Comparison of ENCODE assay signal across 18 mouse cellular contexts in the genomic region with DNA sequence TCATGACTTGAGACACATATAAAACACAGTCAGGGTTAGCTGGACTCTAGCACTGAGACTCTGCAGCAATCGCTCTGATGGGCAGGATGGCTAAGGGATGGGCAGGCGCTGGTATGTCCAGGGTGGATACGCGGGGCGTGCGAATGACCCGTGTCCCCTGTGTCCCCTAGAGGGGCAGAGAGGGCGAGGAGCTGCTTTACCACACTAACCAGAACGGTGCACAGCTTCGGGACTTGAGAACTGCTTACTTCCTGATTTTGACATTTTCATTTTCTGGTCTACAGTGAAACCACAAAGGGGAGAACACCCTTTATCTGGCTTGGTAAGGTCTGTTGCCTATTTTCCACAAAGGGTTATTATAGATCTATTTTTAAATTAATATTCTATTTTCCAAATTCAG. TPM values are rescaled to one million over a fixed set of nuclear protein-coding genes. Genes with fewer than 3 reads are reported as not detected.
DNase-seq lines count a peak whose midpoint lies in the region; ATAC-seq and TF ChIP-seq lines count a peak whose summit lies in the region.
"Had no signal": no experiment of that assay in that cellular context is flagged by ENCODE, and none has a peak within 500 bp of the region (broad histone marks: within the 10 kb centered on the region; RNA-seq: fewer than 3 reads in every experiment).

No protein-coding gene starts in this region.

- 4% methylated on average over 10 of the region's 10 CpGs for WGBS in spleen, adult 2 months
- under 1% methylated on average over 10 of the region's 10 CpGs for WGBS in bone marrow, adult 2 months
- 15% methylated on average over 10 of the region's 10 CpGs for WGBS in liver, embryonic 16.5 days (ENCODE audit: insufficient replicate concordance)
- 94% methylated on average over 10 of the region's 10 CpGs for WGBS in forebrain, embryonic 14.5 days
- 84% methylated on average over 10 of the region's 10 CpGs for WGBS in heart, embryonic 11.5 days (ENCODE audit: insufficient replicate concordance)

- no peak overlapping the region for H3K9ac ChIP-seq in liver, embryonic 16.5 days (ENCODE audit: low read depth, low read length)
- H3K9ac ChIP-seq in forebrain, embryonic 14.5 days (ENCODE audit: low read length) = no peak overlapping the region
- H3K9ac ChIP-seq in heart, embryonic 11.5 days (ENCODE audit: low read depth, low read length) = no peak overlapping the region
- H3K9ac ChIP-seq: embryonic facial prominence, embryonic 13.5 days; forebrain, embryonic 15.5 days; limb, embryonic 15.5 days; midbrain, embryonic 12.5 days had no signal

- H3K9me3 ChIP-seq in liver, embryonic 16.5 days (replicated peaks; ENCODE audit: control insufficient read depth, low read length) = no peaks in the 10 kb centered on the region
- no peaks in the 10 kb centered on the region for H3K9me3 ChIP-seq in forebrain, embryonic 14.5 days (replicated peaks; ENCODE audit: control insufficient read depth, low read length)
- no peaks in the 10 kb centered on the region for H3K9me3 ChIP-seq in heart, embryonic 11.5 days (replicated peaks; ENCODE audit: control insufficient read depth, low read length)
- H3K9me3 ChIP-seq: embryonic facial prominence, embryonic 13.5 days; forebrain, embryonic 15.5 days; limb, embryonic 15.5 days; midbrain, embryonic 12.5 days had no signal

- TF ChIP-seq POLR2A in spleen, adult 2 months (IDR thresholded peaks at IDR 0.05; ENCODE audit: low read depth, low read length) = peak; percentile 22; the same call in 1 of the 2 replicates
- TF ChIP-seq POLR2A in bone marrow, adult 2 months (IDR thresholded peaks at IDR 0.05; ENCODE audit: borderline replicate concordance, control insufficient read depth, low read depth, low read length) = no peak

- peak overlapping the region; percentile 94 for H3K27ac ChIP-seq in spleen, adult 2 months (ENCODE audit: insufficient read depth, low read length)
- peak overlapping the region; percentile 79 for H3K27ac ChIP-seq in bone marrow, adult 2 months (ENCODE audit: control insufficient read depth, insufficient read depth, low read depth, low read length, poor library complexity)
- peak overlapping the region; percentile 21; the same call in 1 of the 2 replicates for H3K27ac ChIP-seq in liver, embryonic 16.5 days (ENCODE audit: low read length)
- H3K27ac ChIP-seq in forebrain, embryonic 14.5 days (ENCODE audit: low read depth, low read length) = no peak overlapping the region
- no peak overlapping the region for H3K27ac ChIP-seq in heart, embryonic 11.5 days (ENCODE audit: low read depth, low read length)
- H3K27ac ChIP-seq: embryonic facial prominence, embryonic 13.5 days; forebrain, embryonic 15.5 days; heart, adult 2 months; limb, embryonic 15.5 days; midbrain, embryonic 12.5 days had no signal

- no peak for ATAC-seq in liver, embryonic 16.5 days (ENCODE audit: low read depth)
- ATAC-seq in forebrain, embryonic 14.5 days = no peak
- ATAC-seq in heart, embryonic 11.5 days (replicated peaks; ENCODE audit: insufficient number of reproducible peaks, low FRiP score, low TSS enrichment) = no peak
- ATAC-seq: forebrain, embryonic 15.5 days; hindbrain, embryonic 16.5 days had no signal

- TF ChIP-seq CTCF in spleen, adult 2 months (IDR thresholded peaks at IDR 0.05; ENCODE audit: extremely low read depth, insufficient read depth, insufficient read length, insufficient replicate concordance) = no peak
- TF ChIP-seq CTCF in bone marrow, adult 2 months (IDR thresholded peaks at IDR 0.05; ENCODE audit: control insufficient read depth, insufficient read depth, low read length) = no peak

- H3K4me2 ChIP-seq in liver, embryonic 16.5 days (ENCODE audit: low read depth, low read length) = 0 out of 2 replicates have a peak overlapping the region, but pooled peaks have one; percentile 38
- H3K4me2 ChIP-seq in forebrain, embryonic 14.5 days (ENCODE audit: low read length) = no peak overlapping the region
- H3K4me2 ChIP-seq in heart, embryonic 11.5 days = no peak overlapping the region
- H3K4me2 ChIP-seq: embryonic facial prominence, embryonic 13.5 days; forebrain, embryonic 15.5 days; limb, embryonic 15.5 days; midbrain, embryonic 12.5 days had no signal

- H3K36me3 ChIP-seq in spleen, adult 2 months (ENCODE audit: control insufficient read depth, insufficient read depth, low read length) = no peaks in the 10 kb centered on the region
- H3K36me3 ChIP-seq in liver, embryonic 16.5 days (ENCODE audit: control insufficient read depth, insufficient read depth) = no peaks in the 10 kb centered on the region
- no peaks in the 10 kb centered on the region for H3K36me3 ChIP-seq in forebrain, embryonic 14.5 days (ENCODE audit: control insufficient read depth, insufficient read depth, low read length)
- no peaks in the 10 kb centered on the region for H3K36me3 ChIP-seq in heart, embryonic 11.5 days (ENCODE audit: control insufficient read depth, insufficient read depth, low read length)
- H3K36me3 ChIP-seq: embryonic facial prominence, embryonic 13.5 days; forebrain, embryonic 15.5 days; limb, embryonic 15.5 days; midbrain, embryonic 12.5 days had no signal

- H3K4me3 ChIP-seq in spleen, adult 2 months (ENCODE audit: extremely low read depth, insufficient read depth, insufficient read length) = peak overlapping the region; percentile 49; the same call in 1 of the 2 replicates
- H3K4me3 ChIP-seq in bone marrow, adult 2 months (replicated peaks; ENCODE audit: control insufficient read depth, low read depth, low read length) = peak overlapping the region; percentile 55
- H3K4me3 ChIP-seq in liver, embryonic 16.5 days (ENCODE audit: low read depth, low read length) = no peak overlapping the region
- no peak overlapping the region for H3K4me3 ChIP-seq in forebrain, embryonic 14.5 days (ENCODE audit: low read depth, low read length)
- no peak overlapping the region for H3K4me3 ChIP-seq in heart, embryonic 11.5 days (ENCODE audit: low read depth, low read length)
- H3K4me3 ChIP-seq: embryonic facial prominence, embryonic 13.5 days; forebrain, embryonic 15.5 days; heart, adult 2 months; limb, embryonic 15.5 days; midbrain, embryonic 12.5 days had no signal

- H3K4me1 ChIP-seq in spleen, adult 2 months (ENCODE audit: control insufficient read depth, insufficient read depth, insufficient read length) = peaks cover 35% of the 10 kb centered on the region; the same call in 1 of the 2 replicates
- peaks cover 16% of the 10 kb centered on the region for H3K4me1 ChIP-seq in bone marrow, adult 2 months (ENCODE audit: control insufficient read depth, insufficient read depth, low read length)
- H3K4me1 ChIP-seq in liver, embryonic 16.5 days (ENCODE audit: control insufficient read depth, low read depth, low read length) = no peaks in the 10 kb centered on the region
- no peaks in the 10 kb centered on the region for H3K4me1 ChIP-seq in forebrain, embryonic 14.5 days (ENCODE audit: control insufficient read depth, insufficient read depth, low read length)
- H3K4me1 ChIP-seq in heart, embryonic 11.5 days (ENCODE audit: control insufficient read depth, insufficient read depth, low read length) = no peaks in the 10 kb centered on the region
- H3K4me1 ChIP-seq: midbrain, embryonic 12.5 days had no signal

- H3K27me3 ChIP-seq in spleen, adult 2 months (ENCODE audit: control insufficient read depth, insufficient read depth, low read length) = no peaks in the 10 kb centered on the region
- no peaks in the 10 kb centered on the region for H3K27me3 ChIP-seq in liver, embryonic 16.5 days (ENCODE audit: control insufficient read depth, insufficient read depth, low read depth, low read length)
- H3K27me3 ChIP-seq in forebrain, embryonic 14.5 days (replicated peaks; ENCODE audit: control insufficient read depth, insufficient read depth, low read length) = no peaks in the 10 kb centered on the region
- H3K27me3 ChIP-seq in heart, embryonic 11.5 days (ENCODE audit: control insufficient read depth, insufficient read depth, low read length) = no peaks in the 10 kb centered on the region
- H3K27me3 ChIP-seq: embryonic facial prominence, embryonic 13.5 days; forebrain, embryonic 15.5 days; limb, embryonic 15.5 days; midbrain, embryonic 12.5 days had no signal

- DNase-seq in spleen, adult 2 months (ENCODE audit: low read depth in 1 of 2, low spot score in 2 of 2) = peak in 1 of 2 experiments; percentile 58
- no peak for DNase-seq in spleen, postnatal 14 days (ENCODE audit: low spot score in 2 of 2)
- DNase-seq in thymus, postnatal 14 days = peak; percentile 46
- no peak for DNase-seq in forebrain, embryonic 14.5 days (ENCODE audit: low spot score)
- no peak for DNase-seq in kidney, adult 8-10 months
- DNase-seq: adrenal gland, postnatal 10 days; cerebellum, adult 2 months; heart, adult 2 months; kidney, postnatal 10 days; layer of hippocampus, postnatal 36 days had no signal

RNA-seq across cellular contexts. Expression of a gene that starts 44.6 kb away (rescaled TPM):
- polyA plus RNA-seq in spleen, adult 2 months (2012; rRNA removed) = 4.5 and 6.1 TPM in 2 replicates
- polyA plus RNA-seq in bone marrow, adult 2 months (2011; ENCODE audit: insufficient read depth, insufficient read length, low replicate concordance, missing spikeins) = 11.8 and 19.6 TPM in 2 replicates
- 15.9 and 16.1 TPM in 2 replicates for polyA plus RNA-seq in liver, embryonic 16.5 days (2015; fragmentation: Nextera tagmentation; extraction: Ambion mirVana)
- 10.2 and 13.0 TPM in 2 replicates for polyA plus RNA-seq in forebrain, embryonic 14.5 days (2014; fragmentation: Nextera tagmentation; extraction: Ambion mirVana)
- polyA plus RNA-seq in heart, embryonic 11.5 days (2014; fragmentation: Nextera tagmentation; extraction: Ambion mirVana) = 8.5 and 16.1 TPM in 2 replicates

RNA-seq across cellular contexts. Expression of a gene that starts 44.9 kb away (rescaled TPM):
- 16.8 and 19.0 TPM in 2 replicates for polyA plus RNA-seq in spleen, adult 2 months (2012; rRNA removed)
- 2.1 and 2.5 TPM in 2 replicates for polyA plus RNA-seq in bone marrow, adult 2 months (2011; ENCODE audit: insufficient read depth, insufficient read length, low replicate concordance, missing spikeins)
- 13.0 and 15.4 TPM in 2 replicates for polyA plus RNA-seq in liver, embryonic 16.5 days (2015; fragmentation: Nextera tagmentation; extraction: Ambion mirVana)
- polyA plus RNA-seq in forebrain, embryonic 14.5 days (2014; fragmentation: Nextera tagmentation; extraction: Ambion mirVana) = 17.3 and 19.0 TPM in 2 replicates
- polyA plus RNA-seq in heart, embryonic 11.5 days (2014; fragmentation: Nextera tagmentation; extraction: Ambion mirVana) = 22.3 and 25.0 TPM in 2 replicates

RNA-seq across cellular contexts. Expression of a gene that starts 45.0 kb away (rescaled TPM):
- 0.32 TPM in 1 of 2 replicates, not detected in the other for polyA plus RNA-seq in spleen, adult 2 months (2012; rRNA removed)
- polyA plus RNA-seq in bone marrow, adult 2 months (2011; ENCODE audit: insufficient read depth, insufficient read length, low replicate concordance, missing spikeins) = not detected in 2 replicates
- polyA plus RNA-seq in liver, embryonic 16.5 days (2015; fragmentation: Nextera tagmentation; extraction: Ambion mirVana) = 2.1 and 5.1 TPM in 2 replicates
- polyA plus RNA-seq in forebrain, embryonic 14.5 days (2014; fragmentation: Nextera tagmentation; extraction: Ambion mirVana) = not detected in 2 replicates
- 0.84 TPM in 1 of 2 replicates, not detected in the other for polyA plus RNA-seq in heart, embryonic 11.5 days (2014; fragmentation: Nextera tagmentation; extraction: Ambion mirVana)
- polyA plus RNA-seq: cerebellum, adult 2 months had no signal

Comparison
In these comparisons a context has a peak if more than half of its experiments do, and no peak if none do; other contexts are left out.
1. H3K27ac ChIP-seq: peak in spleen, adult 2 months (single experiment), bone marrow, adult 2 months (single experiment) and liver, embryonic 16.5 days (single experiment); none in forebrain, embryonic 14.5 days (single experiment) and heart, embryonic 11.5 days (single experiment).
2. H3K4me3 ChIP-seq: peak in spleen, adult 2 months (single experiment) and bone marrow, adult 2 months (single experiment); none in liver, embryonic 16.5 days (single experiment), forebrain, embryonic 14.5 days (single experiment) and heart, embryonic 11.5 days (single experiment).